Mouse (Mus musculus) layer of hippocampus, postnatal 10 days (tissue): Measurements from ENCODE around the gene D630045J12Rik. TPM values are rescaled to one million over a fixed set of nuclear protein-coding genes. Genes with fewer than 3 reads are reported as not detected.
A peak's percentile ranks its signal among the peaks of the same experiment; 100 is the strongest.

Experiments used
- DNase-seq, 2 experiments: peaks; one replicate each; pipeline ENCODE4 v3.0.0; 2021; ENCODE audit warnings: low spot score in 2 of 2
- long read RNA-seq: library from polyadenylated mRNA; stranded (forward); transcript quantifications from one replicate; pipeline ENCODE4 v2.0.0, GENCODE M21; 2023
- total RNA-seq, 2 experiments: library from RNA; stranded (reverse); gene quantifications; 2 replicates each; pipeline ENCODE4 v1.2.3; 2021

Gene D630045J12Rik
- total RNA-seq = 10 to 100 TPM; 40.9 to 41.7 TPM
- long read RNA-seq, partial matches to known transcripts = 0 of 7 reads
- long read RNA-seq, other reads (novel, unspliced or antisense) = 7 of 7 reads

- peak; percentile 61 to 80 for DNase-seq
Measured at GRCm38 (mm10) chr6:38253736-38254641, at the start of gene D630045J12Rik. Gene D630045J12Rik, minus strand, starts transcription at chr6:38254009.

GRCm38 (mm10) chr6:38298761-38299401, 45.1 kb upstream of the D630045J12Rik start, which contains the start of gene Zc3hav1l:
Gene Zc3hav1l, minus strand, starts transcription at chr6:38299259.
- DNase-seq = peak; percentile 68 to 76

GRCm38 (mm10) chr6:38298246-38298635, 44.4 kb upstream of the D630045J12Rik start:
- peak; percentile 12 to 25 for DNase-seq

- peak in 1 of 2 experiments; percentile 13 for DNase-seq
Measured at GRCm38 (mm10) chr6:38297580-38298245, 43.9 kb upstream of the D630045J12Rik start.

GRCm38 (mm10) chr6:38293708-38294107, 39.9 kb upstream of the D630045J12Rik start:
- DNase-seq = no peak

GRCm38 (mm10) chr6:38292871-38293646, 39.2 kb upstream of the D630045J12Rik start:
- no peak for DNase-seq

GRCm38 (mm10) chr6:38284422-38284821, 30.6 kb upstream of the D630045J12Rik start:
- DNase-seq = no peak

GRCm38 (mm10) chr6:38264466-38264865, 10.7 kb upstream of the D630045J12Rik start:
- no peak for DNase-seq

GRCm38 (mm10) chr6:38263393-38264159, 9.8 kb upstream of the D630045J12Rik start:
- no peak for DNase-seq

GRCm38 (mm10) chr6:38261877-38262276, 8.1 kb upstream of the D630045J12Rik start:
- DNase-seq = no peak

- DNase-seq = no peak
Measured at GRCm38 (mm10) chr6:38257506-38257905, 3.7 kb upstream of the D630045J12Rik start.

GRCm38 (mm10) chr6:38256793-38257192, 3.0 kb upstream of the D630045J12Rik start:
- DNase-seq = no peak

GRCm38 (mm10) chr6:38255794-38256193, 2.0 kb upstream of the D630045J12Rik start:
- no peak for DNase-seq

- peak; percentile 23 to 43 for DNase-seq
Measured at GRCm38 (mm10) chr6:38252766-38253735, 758 bp downstream of the D630045J12Rik start.

GRCm38 (mm10) chr6:38252139-38252538, 1.7 kb downstream of the D630045J12Rik start:
- DNase-seq = no peak

GRCm38 (mm10) chr6:38251464-38251863, 2.3 kb downstream of the D630045J12Rik start:
- DNase-seq = no peak

GRCm38 (mm10) chr6:38247362-38247761, 6.4 kb downstream of the D630045J12Rik start:
- no peak for DNase-seq

GRCm38 (mm10) chr6:38244806-38245205, 9.0 kb downstream of the D630045J12Rik start:
- DNase-seq = no peak

GRCm38 (mm10) chr6:38244167-38244566, 9.6 kb downstream of the D630045J12Rik start:
- DNase-seq = no peak
